Mouse (Mus musculus) liver, adult 2 months (tissue): ENCODE measurements around the gene Dnah8. TPM values are rescaled to one million over a fixed set of nuclear protein-coding genes. Genes with fewer than 3 reads are reported as not detected.

Experiments used
- DNase-seq: peaks from one replicate; pipeline ENCODE4 v3.0.0-alpha.2; 2011; ENCODE audit warnings: low read depth, low spot score; ENCODE audit errors: extremely low read depth
- H3K27ac ChIP-seq: fragments of 200-500 bp; replicated peaks from 2 replicates; pipeline ENCODE4 v1.5.1; 2012; ENCODE audit warnings: low read depth, mild to moderate bottlenecking, control low read depth, inconsistent platforms, low read length; ENCODE audit not compliant: insufficient read depth
- H3K27me3 ChIP-seq: fragments of 200-500 bp; 2 replicates; pipeline ENCODE4 v1.6.1; 2012; ENCODE audit warnings: mild to moderate bottlenecking, moderate library complexity, low read length, inconsistent platforms; ENCODE audit not compliant: control insufficient read depth, insufficient read depth
- H3K36me3 ChIP-seq: fragments of 200-500 bp; 2 replicates; pipeline ENCODE4 v1.6.1; 2012; ENCODE audit warnings: low read length, inconsistent platforms; ENCODE audit not compliant: control insufficient read depth, insufficient read depth
- H3K4me1 ChIP-seq: fragments of 200-500 bp; 2 replicates; pipeline ENCODE4 v1.6.1; 2011; ENCODE audit warnings: low read length; ENCODE audit not compliant: control insufficient read depth, insufficient read depth
- H3K4me3 ChIP-seq: fragments of 200-500 bp; 2 replicates; pipeline ENCODE4 v1.5.1; 2011; ENCODE audit warnings: low read depth, mild to moderate bottlenecking, control low read depth, low read length, moderate library complexity; ENCODE audit not compliant: insufficient read depth
- H3K79me2 ChIP-seq: fragments of 200-500 bp; 2 replicates; pipeline ENCODE4 v1.6.1; 2012; ENCODE audit warnings: inconsistent platforms, mild to moderate bottlenecking, low read length, moderate library complexity; ENCODE audit not compliant: control insufficient read depth, insufficient read depth
- H3K9ac ChIP-seq: fragments of 200-500 bp; 2 replicates; pipeline ENCODE4 v1.6.1; 2012; ENCODE audit warnings: low read depth, mild to moderate bottlenecking, control low read depth, inconsistent platforms, low read length
- CTCF ChIP-seq: fragments of 200-500 bp; IDR thresholded peaks from 2 replicates; pipeline ENCODE4 v1.5.1; 2011; ENCODE audit warnings: low read depth, low read length, control low read depth
- POLR2A ChIP-seq: fragments of 200-500 bp; IDR thresholded peaks from 2 replicates; pipeline ENCODE4 v1.6.1; 2011; ENCODE audit warnings: low read length, control low read depth; ENCODE audit not compliant: insufficient read depth; ENCODE audit errors: extremely low read depth
- WGBS: fragments of 180-500 bp; shearing (Covaris S2); methylation state at CpG from one replicate; pipeline ENCODE4 v1.1.7; 2018; 5-methylcytosine and 5-hydroxymethylcytosine counted together
- polyA plus RNA-seq: library from polyadenylated mRNA; depleted of rRNA; stranded (reverse); fragments of >200 nt; gene quantifications from 2 replicates; pipeline ENCODE4 v1.2.3, GENCODE M21; 2012
- total RNA-seq: library from RNA; depleted of rRNA; stranded (reverse); fragments of >200 nt; gene quantifications from 2 replicates; pipeline ENCODE4 v1.2.3, GENCODE M21; 2014

The Dnah8 gene
- total and polyA plus RNA-seq, 2 experiments: 0.18 to 0.20 TPM

- DNase-seq: no peak
- no peak overlapping the region for H3K4me3 ChIP-seq
- no peak overlapping the region for H3K9ac ChIP-seq
- peaks cover 46% of the 10 kb centered on the region for H3K36me3 ChIP-seq
- no peak overlapping the region for H3K27ac ChIP-seq
- no peaks in the 10 kb centered on the region for H3K4me1 ChIP-seq
- 53% methylated on average over 6 of the region's 6 CpGs for WGBS
- no peak for TF ChIP-seq POLR2A
- TF ChIP-seq CTCF: no peak
- H3K27me3 ChIP-seq: no peaks in the 10 kb centered on the region
- H3K79me2 ChIP-seq: no peaks in the 10 kb centered on the region
Observed at GRCm38 (mm10) chr17:30594846-30595245, 29.3 kb upstream of the Dnah8 start.

GRCm38 (mm10) chr17:30597786-30598185, 26.4 kb upstream of the Dnah8 start:
- H3K36me3 ChIP-seq: peaks cover 49% of the 10 kb centered on the region
- 97% methylated on average over 9 of the region's 9 CpGs for WGBS
- TF ChIP-seq POLR2A (no peak), CTCF (no peak)

GRCm38 (mm10) chr17:30598300-30598699, 25.9 kb upstream of the Dnah8 start:
- Histone ChIP-seq H3K27me3 (no peaks in the 10 kb centered on the region), H3K36me3 (peaks cover 49% of the 10 kb centered on the region), H3K27ac (no peak overlapping the region), H3K4me1 (peaks cover 10% of the 10 kb centered on the region; the same call in 1 of the 2 replicates), H3K4me3 (no peak overlapping the region), H3K79me2 (peaks cover 3% of the 10 kb centered on the region; the same call in 1 of the 2 replicates), H3K9ac (no peak overlapping the region)
- DNase-seq: no peak
- 98% methylated on average over 5 of the region's 5 CpGs for WGBS
- TF ChIP-seq POLR2A (no peak), CTCF (no peak)

More at GRCm38 (mm10) chr17:30597786-30598185, 26.4 kb upstream of the Dnah8 start:
- Histone ChIP-seq H3K4me3 (no peak overlapping the region), H3K27me3 (no peaks in the 10 kb centered on the region), H3K79me2 (peaks cover 3% of the 10 kb centered on the region; the same call in 1 of the 2 replicates), H3K27ac (no peak overlapping the region), H3K4me1 (peaks cover 6% of the 10 kb centered on the region; the same call in 1 of the 2 replicates), H3K9ac (no peak overlapping the region)
- DNase-seq: no peak

DNA sequence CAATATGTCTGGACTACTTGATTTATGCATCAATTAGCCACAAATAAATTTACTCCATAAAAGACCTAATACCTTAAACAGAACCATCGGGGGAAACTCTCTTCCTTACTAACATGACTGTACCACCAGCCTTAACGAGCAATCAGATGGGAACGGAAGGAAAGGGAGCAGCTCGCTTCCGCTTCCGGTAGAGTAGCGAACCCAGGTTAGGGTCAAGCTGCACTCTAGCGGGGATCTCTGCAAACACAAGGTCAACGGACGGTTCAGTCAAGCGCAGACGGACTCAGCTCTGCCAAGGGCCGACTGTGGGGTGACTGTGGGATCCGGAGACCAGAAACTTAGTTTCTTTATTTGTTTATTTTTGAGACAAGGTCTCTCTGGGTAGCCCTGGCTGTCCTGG, 22.0 kb upstream of the Dnah8 start:
- H3K4me1 ChIP-seq: peaks cover 20% of the 10 kb centered on the region
- TF ChIP-seq CTCF (no peak), POLR2A (no peak)
- peak; percentile 69 for DNase-seq
- H3K9ac ChIP-seq: no peak overlapping the region
- no peaks in the 10 kb centered on the region for H3K27me3 ChIP-seq
- WGBS: 23% methylated on average over 14 of the region's 14 CpGs
- no peak overlapping the region for H3K27ac ChIP-seq
- H3K79me2 ChIP-seq: peaks cover 25% of the 10 kb centered on the region; the same call in 1 of the 2 replicates
- peaks cover 30% of the 10 kb centered on the region; the same call in 1 of the 2 replicates for H3K36me3 ChIP-seq
- H3K4me3 ChIP-seq: no peak overlapping the region

- Histone ChIP-seq H3K27ac (no peak overlapping the region), H3K4me3 (no peak overlapping the region), H3K4me1 (peaks cover 38% of the 10 kb centered on the region), H3K79me2 (peaks cover 40% of the 10 kb centered on the region), H3K27me3 (no peaks in the 10 kb centered on the region), H3K36me3 (peaks cover 21% of the 10 kb centered on the region; the same call in 1 of the 2 replicates), H3K9ac (no peak overlapping the region)
- DNase-seq: peak; percentile 30
- no peak for TF ChIP-seq CTCF
- TF ChIP-seq POLR2A: no peak
- 70% methylated on average over 6 of the region's 6 CpGs for WGBS
Observed at GRCm38 (mm10) chr17:30604296-30604695, 19.9 kb upstream of the Dnah8 start.

DNA sequence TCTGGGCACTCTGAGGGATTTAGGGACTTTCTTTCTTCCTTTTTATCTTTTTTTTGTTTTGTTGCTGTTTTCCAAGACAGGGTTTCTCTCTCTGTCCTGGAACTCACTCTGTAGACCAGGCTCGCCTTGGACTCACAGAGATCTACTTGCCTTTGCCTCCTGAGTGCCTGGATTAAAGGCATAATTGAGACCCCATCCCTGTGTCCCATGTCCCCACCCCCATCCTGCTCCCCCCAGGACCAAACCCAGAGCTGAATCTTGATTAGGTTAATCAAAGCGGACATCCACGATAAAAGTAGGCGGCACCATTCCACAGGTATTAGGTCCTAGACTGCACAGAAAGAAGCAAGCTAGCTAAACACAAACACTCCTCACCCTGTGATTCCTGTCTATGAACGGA, 19.2 kb upstream of the Dnah8 start:
- Histone ChIP-seq H3K4me1 (peaks cover 42% of the 10 kb centered on the region), H3K4me3 (no peak overlapping the region), H3K9ac (no peak overlapping the region), H3K27me3 (no peaks in the 10 kb centered on the region), H3K79me2 (peaks cover 45% of the 10 kb centered on the region), H3K27ac (no peak overlapping the region), H3K36me3 (peaks cover 21% of the 10 kb centered on the region; the same call in 1 of the 2 replicates)
- TF ChIP-seq POLR2A (no peak), CTCF (no peak)
- 87% methylated on average over 5 of the region's 5 CpGs for WGBS
- no peak for DNase-seq
